ENCODE assay signal across 11 mouse cellular contexts in genomic region chr14:21679631-21680201, GRCm38 (mm10). TPM values are rescaled to one million over a fixed set of nuclear protein-coding genes. Genes with fewer than 3 reads are reported as not detected.
A peak's percentile ranks its signal among the peaks of the same experiment; 100 is the strongest.
DNase-seq lines count a peak whose midpoint lies in the region; ATAC-seq lines count a peak whose summit lies in the region.
"Had no signal": no experiment of that assay in that cellular context is flagged by ENCODE, and none has a peak within 500 bp of the region (broad histone marks: within the 10 kb centered on the region; RNA-seq: fewer than 3 reads in every experiment).

No protein-coding gene starts in this region.

- DNase-seq in forebrain, embryonic 10.5 days (ENCODE audit: extremely low spot score, low spot score): no peak
- DNase-seq in forebrain, embryonic 11.5 days (ENCODE audit: low spot score): no peak
- peak; percentile 61 to 71 for DNase-seq in kidney, postnatal 4 days
- DNase-seq in kidney, adult 8-10 months: no peak
- no peak for DNase-seq in cerebellum, adult 9-10 months
- DNase-seq in B cell, adult 2 months: no peak

- peak overlapping the region; percentile 77 for H3K27ac ChIP-seq in forebrain, embryonic 10.5 days
- no peak overlapping the region for H3K27ac ChIP-seq in forebrain, embryonic 11.5 days (ENCODE audit: low read depth, low read length)
- peak overlapping the region; percentile 93 for H3K27ac ChIP-seq in limb, embryonic 12.5 days

- no peak overlapping the region for H3K4me2 ChIP-seq in forebrain, embryonic 11.5 days (ENCODE audit: low read depth, low read length, severe bottlenecking)
- peak overlapping the region; percentile 19; the same call in 1 of the 2 replicates for H3K4me2 ChIP-seq in limb, embryonic 12.5 days

- 59% methylated on average over 8 of the region's 8 CpGs for WGBS in forebrain, embryonic 10.5 days
- WGBS in forebrain, embryonic 11.5 days: 70% methylated on average over 8 of the region's 8 CpGs
- WGBS in limb, embryonic 12.5 days: 15% methylated on average over 8 of the region's 8 CpGs

- peaks cover 62% of the 10 kb centered on the region for H3K4me1 ChIP-seq in forebrain, embryonic 10.5 days
- H3K4me1 ChIP-seq in forebrain, embryonic 11.5 days (replicated peaks; ENCODE audit: control insufficient read depth, insufficient read depth, low read length): peaks cover 9% of the 10 kb centered on the region
- H3K4me1 ChIP-seq in limb, embryonic 12.5 days (replicated peaks): peaks cover 82% of the 10 kb centered on the region

- ATAC-seq in forebrain, embryonic 11.5 days (replicated peaks; ENCODE audit: low FRiP score): no peak
- peak; percentile 28 for ATAC-seq in common myeloid progenitor, adult 5-6 weeks (replicated peaks; ENCODE audit: low read depth, poor library complexity, severe bottlenecking)
- ATAC-seq in limb, embryonic 12.5 days (ENCODE audit: insufficient number of reproducible peaks, insufficient read depth, low FRiP score, low TSS enrichment, low read depth): peak; percentile 73
- ATAC-seq: inflammation-experienced regulatory T-cells, adult 6 months had no signal

- no peaks in the 10 kb centered on the region for H3K9me3 ChIP-seq in forebrain, embryonic 10.5 days
- H3K9me3 ChIP-seq in forebrain, embryonic 11.5 days (ENCODE audit: control insufficient read depth, low read length): no peaks in the 10 kb centered on the region
- H3K9me3 ChIP-seq in limb, embryonic 12.5 days: no peaks in the 10 kb centered on the region
- H3K9me3 ChIP-seq: megakaryocyte, embryonic 14.5 days had no signal

- no peak overlapping the region for H3K4me3 ChIP-seq in forebrain, embryonic 10.5 days
- H3K4me3 ChIP-seq in forebrain, embryonic 11.5 days (ENCODE audit: low read depth, low read length): no peak overlapping the region
- no peak overlapping the region for H3K4me3 ChIP-seq in limb, embryonic 12.5 days (replicated peaks)
- H3K4me3 ChIP-seq: megakaryocyte, embryonic 14.5 days had no signal

- H3K27me3 ChIP-seq in forebrain, embryonic 10.5 days (ENCODE audit: poor library complexity, severe bottlenecking): no peaks in the 10 kb centered on the region
- H3K27me3 ChIP-seq in forebrain, embryonic 11.5 days (ENCODE audit: control insufficient read depth, insufficient read depth, low read length): no peaks in the 10 kb centered on the region
- no peaks in the 10 kb centered on the region for H3K27me3 ChIP-seq in limb, embryonic 12.5 days

- no peak overlapping the region for H3K9ac ChIP-seq in forebrain, embryonic 11.5 days (ENCODE audit: low read length)
- 0 out of 2 replicates have a peak overlapping the region, but pooled peaks have one; percentile 23 for H3K9ac ChIP-seq in limb, embryonic 12.5 days (replicated peaks)

- no peaks in the 10 kb centered on the region for H3K36me3 ChIP-seq in forebrain, embryonic 10.5 days (replicated peaks)
- H3K36me3 ChIP-seq in forebrain, embryonic 11.5 days (ENCODE audit: control insufficient read depth, insufficient read depth, low read length): no peaks in the 10 kb centered on the region
- no peaks in the 10 kb centered on the region for H3K36me3 ChIP-seq in limb, embryonic 12.5 days

RNA-seq across cellular contexts. Expression of gene Dupd1, which starts 34.7 kb away (rescaled TPM):
- polyA plus RNA-seq in forebrain, embryonic 10.5 days (2016; fragmentation: Nextera tagmentation; extraction: Ambion mirVana): not detected in 2 replicates
- not detected in 2 replicates for polyA plus RNA-seq in forebrain, embryonic 11.5 days (2014; fragmentation: Nextera tagmentation; extraction: Ambion mirVana)
- total RNA-seq in common myeloid progenitor, adult 5-6 weeks (2017): not detected in 2 replicates
- 0.44 and 0.49 TPM in 2 replicates for polyA plus RNA-seq in limb, embryonic 12.5 days (2016; fragmentation: Nextera tagmentation; extraction: Ambion mirVana)
- polyA plus RNA-seq: inflammation-experienced regulatory T-cells, adult 6 months; spleen, adult 2 months had no signal

Comparison
In these comparisons a context has a peak if more than half of its experiments do, and no peak if none do; other contexts are left out.
1. DNase-seq: peak in kidney, postnatal 4 days (2 of 2); none in forebrain, embryonic 10.5 days (single experiment), forebrain, embryonic 11.5 days (single experiment), kidney, adult 8-10 months (0 of 2), cerebellum, adult 9-10 months (single experiment) and B cell, adult 2 months (0 of 2).